Mouse (Mus musculus): ENCODE data around the gene Neurl1b.

Neurl1b gene

DNA sequence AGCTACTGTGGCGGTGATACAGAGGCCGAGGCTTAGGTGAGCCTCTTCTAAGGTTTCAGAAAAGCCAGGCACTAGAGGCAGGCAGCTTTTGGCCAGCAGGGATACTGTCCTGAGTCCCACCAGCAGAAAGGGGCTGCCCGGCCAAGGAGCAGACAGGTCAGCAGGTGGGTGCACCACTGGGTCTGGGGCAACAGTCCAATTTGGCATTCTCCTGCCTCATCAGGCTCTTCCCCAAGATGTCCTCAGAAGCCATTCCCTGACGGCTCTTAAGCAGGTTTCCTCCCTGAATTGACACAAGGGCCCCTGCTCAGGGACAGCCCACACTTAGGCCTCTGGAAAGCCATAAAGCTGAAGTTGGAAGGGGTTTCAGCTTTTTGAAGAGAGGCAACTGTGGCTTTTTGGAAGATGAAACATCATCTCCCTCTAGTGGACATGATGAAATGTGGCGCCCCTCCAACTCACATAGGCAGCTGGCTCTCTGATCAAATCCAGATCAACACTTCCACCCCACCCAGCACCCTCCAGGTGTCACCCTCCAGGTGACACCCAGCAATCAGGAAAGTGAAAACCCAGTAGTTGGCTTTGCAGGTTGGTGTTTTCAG is 37.8 kb downstream of the Neurl1b start:
- DNase-seq, result peak; percentile 75 to 83

- peak in 1 of 2 experiments; percentile 22 for DNase-seq
Measured at GRCm38 (mm10) chr17:26457506-26457905, 42.9 kb downstream of the Neurl1b start.

GRCm38 (mm10) chr17:26458049-26458448 is 43.4 kb downstream of the Neurl1b start:
- no peak for DNase-seq

DNA sequence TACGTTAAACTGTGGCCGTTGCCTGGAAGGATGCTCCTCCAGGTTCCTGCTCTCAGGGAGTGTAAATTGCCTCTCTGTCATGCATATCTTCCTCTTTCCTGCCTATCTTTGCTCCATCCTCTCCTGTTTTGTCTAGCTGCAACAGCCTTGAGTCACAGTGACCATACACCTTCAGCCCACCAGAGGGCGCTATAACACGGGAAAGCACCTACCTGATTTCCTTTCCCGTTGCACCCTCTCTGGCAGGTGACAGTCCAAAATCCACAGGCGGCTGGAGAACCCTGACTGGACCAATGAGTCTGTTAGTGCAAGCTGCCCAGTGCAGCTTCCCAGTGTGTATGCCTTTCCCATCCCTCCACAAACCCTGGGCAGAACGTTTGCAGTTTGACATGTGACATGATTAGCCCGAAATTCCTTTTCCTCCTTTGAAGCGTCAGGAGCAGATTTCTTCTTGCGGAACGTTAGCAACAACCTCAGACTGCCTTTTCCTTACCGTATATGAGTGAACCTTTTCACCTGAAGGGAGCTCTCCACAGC is 48.1 kb downstream of the Neurl1b start:
- DNase-seq, result peak; percentile 88 to 89

DNA sequence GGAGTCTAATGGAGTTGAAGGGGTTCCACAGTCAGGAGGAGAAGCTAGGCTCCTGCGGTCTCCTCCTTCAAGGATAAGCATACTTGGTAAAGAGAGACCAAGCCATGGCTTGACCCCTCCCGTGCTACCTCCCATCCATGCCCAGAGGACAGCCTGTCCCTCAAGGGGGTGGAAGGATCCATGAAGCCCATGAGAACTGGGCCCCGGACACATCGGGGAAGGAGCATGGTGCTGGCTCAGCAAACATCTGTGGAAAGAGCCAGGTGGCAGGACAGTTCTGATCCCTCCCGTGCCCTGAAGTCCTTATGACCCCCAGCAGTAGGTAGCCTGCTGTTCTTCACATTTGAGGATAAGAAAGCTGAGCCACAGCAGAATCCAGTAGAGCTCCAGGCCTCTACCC is 48.8 kb downstream of the Neurl1b start:
- no peak for DNase-seq

DNA sequence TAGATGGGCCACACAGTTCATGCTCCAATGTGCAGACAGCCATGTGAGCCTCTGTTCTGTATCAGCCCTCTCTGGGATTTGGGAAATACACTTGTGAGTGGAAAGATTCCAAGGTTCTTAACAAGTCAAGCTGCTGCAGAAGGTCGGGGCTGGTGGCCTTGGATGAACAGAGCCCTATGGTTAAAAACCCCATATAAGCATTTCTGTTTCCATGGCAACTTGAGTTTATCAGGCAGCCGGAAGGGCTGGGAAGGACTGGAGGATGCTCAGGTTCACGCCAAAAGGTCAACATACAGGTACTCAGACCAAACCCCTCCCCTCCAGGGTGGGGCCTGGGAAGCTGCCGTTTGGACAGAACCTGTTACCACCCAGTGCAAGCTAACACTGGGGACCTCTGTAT is 49.4 kb downstream of the Neurl1b start:
- no peak for DNase-seq

DNA sequence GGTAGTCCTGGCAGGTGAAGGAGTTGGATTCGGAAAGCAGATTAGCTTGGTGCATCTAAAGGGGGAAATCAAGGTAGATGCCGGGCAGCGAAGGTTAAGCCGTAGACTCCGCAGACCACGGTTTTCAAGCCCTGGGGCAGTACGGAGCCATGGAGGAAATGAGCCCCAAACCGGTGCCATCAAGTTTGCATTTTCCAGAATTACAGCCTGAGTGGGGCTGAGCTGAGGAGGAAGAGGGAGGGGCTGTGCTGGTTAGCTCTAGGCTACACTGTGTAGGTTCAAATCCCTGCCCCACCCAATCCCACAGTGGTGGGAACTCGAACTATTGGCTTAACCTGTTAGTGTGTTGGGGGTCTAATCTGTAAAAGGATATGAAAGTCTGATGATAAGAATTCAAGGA is 49.9 kb downstream of the Neurl1b start:
- no peak for DNase-seq

DNA sequence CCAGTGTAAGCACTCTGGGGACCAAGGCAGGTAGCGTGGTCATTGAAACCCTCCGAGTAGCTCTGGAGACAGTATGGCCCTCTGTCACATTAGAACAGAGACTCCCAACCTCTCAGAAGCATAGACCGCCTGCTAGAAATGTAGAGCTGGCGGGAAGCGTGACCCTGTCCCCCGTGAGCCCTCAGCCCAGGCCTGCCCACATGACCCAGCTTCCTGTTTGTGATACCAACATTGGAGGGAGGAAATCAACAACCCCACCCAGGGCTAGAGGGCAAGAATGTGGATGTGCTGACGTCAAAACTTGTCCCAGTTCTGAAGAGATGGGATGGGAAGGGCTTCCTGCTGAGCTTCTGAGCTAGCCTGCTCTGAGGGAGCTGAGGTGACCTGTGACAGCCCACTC is 50.3 kb downstream of the Neurl1b start:
- peak; percentile 52 to 67 for DNase-seq

DNA sequence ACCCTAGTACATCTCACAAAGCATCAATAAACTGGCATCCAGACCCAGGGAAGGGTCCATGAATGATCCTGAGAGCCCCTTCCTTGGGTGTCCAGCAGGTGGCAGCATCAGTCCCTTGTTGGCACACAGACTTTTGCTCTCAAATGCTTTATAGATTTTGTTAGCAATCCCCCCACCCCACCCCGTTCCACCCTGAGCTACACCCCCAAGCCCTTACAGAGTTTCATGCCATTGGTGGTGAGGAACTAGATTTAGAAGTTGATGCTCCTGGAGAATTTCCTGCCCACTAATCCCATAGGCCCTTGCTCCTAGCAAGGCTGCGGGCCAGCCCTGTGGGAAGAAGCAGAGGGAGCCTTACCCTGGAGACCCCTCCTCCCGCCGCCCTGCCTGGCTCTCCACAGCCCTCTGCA is 52.1 kb downstream of the Neurl1b start:
- DNase-seq, result peak; percentile 93

DNA sequence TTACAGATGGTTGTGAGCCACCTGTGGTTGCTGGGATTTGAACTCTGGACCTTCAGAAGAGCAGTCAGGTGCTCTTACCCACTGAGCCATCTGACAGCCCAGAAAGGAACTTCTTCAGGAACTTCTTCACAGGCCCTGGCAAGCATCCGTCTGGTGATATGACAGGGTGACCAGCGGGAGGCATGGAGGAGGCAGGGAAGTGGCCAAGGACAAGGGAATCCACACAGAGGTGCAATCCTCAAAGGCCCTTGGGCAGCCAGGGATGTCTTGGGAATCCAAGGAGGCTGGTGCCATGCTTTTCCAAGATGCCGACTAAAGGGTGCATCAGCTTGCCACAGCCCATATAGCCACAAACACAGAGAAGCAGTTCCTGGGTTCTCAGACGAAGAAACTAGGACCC is 53.0 kb downstream of the Neurl1b start:
- no peak for DNase-seq

GRCm38 (mm10) chr17:26468102-26468894 is 53.7 kb downstream of the Neurl1b start:
- DNase-seq, result no peak

DNA sequence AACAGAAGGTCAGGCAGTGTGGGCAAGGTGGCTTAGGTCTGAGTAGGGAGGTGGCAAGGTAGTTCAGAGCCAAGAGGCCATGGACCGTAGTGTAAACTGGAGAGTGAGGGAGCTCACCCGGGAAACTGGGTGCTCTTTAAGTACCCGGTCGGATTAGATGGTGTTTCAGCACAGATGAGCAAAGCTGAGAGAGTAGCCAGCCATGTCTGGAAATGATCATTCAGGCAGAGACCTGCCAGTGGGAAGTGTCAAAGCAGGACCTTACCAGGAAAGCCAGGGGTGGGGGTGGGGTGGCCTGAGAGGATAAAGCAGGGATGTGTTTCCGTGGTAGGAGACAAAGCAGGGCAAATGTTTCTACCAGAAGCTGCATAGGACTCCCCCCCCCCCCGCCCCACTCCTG is 62.2 kb downstream of the Neurl1b start:
- DNase-seq, result no peak

GRCm38 (mm10) chr17:26478672-26479071 is 64.0 kb downstream of the Neurl1b start:
- no peak for DNase-seq

- DNase-seq, result no peak
Measured at GRCm38 (mm10) chr17:26479619-26480018, 65.0 kb downstream of the Neurl1b start.

- no peak for DNase-seq
Measured at GRCm38 (mm10) chr17:26480956-26481355, 66.3 kb downstream of the Neurl1b start.

DNA sequence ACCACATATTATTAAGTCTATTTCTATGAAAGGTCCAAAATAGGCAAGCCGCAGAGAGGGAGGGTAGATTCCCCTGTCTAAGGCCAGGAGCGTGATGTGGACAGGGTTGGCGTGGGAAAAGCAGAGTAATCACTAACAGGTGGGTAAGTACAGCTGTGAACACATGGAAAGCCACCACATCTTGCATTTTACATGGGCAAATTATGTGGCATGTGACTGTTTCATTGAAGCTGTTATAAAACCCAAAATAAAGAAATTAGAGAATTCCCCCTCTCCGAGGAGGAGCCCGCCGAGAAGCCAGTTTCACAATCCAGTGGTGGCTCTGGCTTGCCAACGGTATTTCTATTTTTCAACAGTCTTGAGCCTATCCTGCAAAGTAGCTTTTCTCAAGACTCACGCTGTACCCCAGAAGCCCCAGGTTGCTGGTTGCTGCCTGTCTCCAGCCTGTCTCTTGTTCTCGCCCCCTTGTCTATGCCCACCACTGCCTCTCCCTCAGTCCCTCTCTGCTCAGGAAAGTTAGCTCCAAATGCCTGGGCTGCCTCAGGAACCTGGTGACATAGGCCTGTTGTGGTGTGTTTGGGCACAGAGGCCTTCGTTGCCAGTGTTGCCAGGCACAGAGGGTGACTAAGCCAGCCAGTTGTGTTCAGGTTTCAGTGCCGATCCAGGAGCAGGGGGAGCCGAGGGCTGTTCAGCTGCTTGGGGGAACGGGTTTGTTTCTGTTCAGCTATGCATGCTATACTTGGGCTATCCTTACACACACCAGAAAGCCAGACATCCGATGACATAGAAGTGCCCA is 70.2 kb downstream of the Neurl1b start:
- DNase-seq, result no peak

DNA sequence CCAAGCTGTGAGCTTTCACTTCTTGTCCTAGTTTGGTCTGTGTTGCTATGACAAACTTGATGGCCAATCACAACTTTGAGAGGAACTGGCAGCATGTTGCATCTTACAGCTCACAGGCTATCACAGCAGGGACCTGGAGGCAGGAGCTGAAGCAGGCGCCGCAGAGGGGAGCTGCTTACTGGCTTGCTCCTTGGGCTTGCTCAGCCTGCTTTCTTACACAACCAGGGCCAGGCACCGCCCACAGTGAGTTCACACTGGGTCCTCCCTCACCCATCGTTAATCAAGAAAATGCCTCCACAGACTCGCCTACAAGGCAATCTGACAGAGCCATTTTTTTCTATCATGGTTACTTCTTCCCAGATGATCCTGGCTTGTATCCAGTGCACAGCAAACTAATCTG is 72.6 kb downstream of the Neurl1b start:
- DNase-seq, result no peak

- no peak for DNase-seq
Measured at GRCm38 (mm10) chr17:26487917-26488316, 73.3 kb downstream of the Neurl1b start.

- DNase-seq, result no peak
Measured at GRCm38 (mm10) chr17:26488711-26489403, 74.2 kb downstream of the Neurl1b start.

- DNase-seq, result no peak
Measured at GRCm38 (mm10) chr17:26490072-26490471, 75.4 kb downstream of the Neurl1b start.

DNA sequence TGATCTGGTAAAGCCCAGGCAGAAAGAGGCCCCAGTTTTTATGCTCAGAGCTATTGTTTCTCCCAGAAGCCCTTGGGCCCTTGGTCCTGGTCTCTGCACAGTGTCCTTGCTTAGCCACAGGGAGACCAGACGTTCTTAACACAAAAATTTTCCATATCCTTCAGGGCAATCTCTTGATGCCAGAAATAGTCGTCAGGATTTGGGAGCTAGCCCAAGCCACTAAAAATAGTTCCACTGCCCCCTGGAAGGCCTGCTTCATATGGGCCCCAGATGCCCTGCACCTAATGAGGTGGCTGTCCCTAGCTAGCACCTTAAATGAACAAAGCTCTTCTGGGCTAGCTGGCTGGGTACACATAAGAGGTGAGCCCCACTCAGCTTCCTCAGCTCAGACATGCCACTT is 76.3 kb downstream of the Neurl1b start:
- no peak for DNase-seq

GRCm38 (mm10) chr17:26492246-26492645 is 77.6 kb downstream of the Neurl1b start:
- DNase-seq, result peak; percentile 41 to 58
